Mouse (Mus musculus) liver, embryonic 13.5 days (tissue): ENCODE measurements around the gene Fbxl15. TPM values are rescaled to one million over a fixed set of nuclear protein-coding genes. Genes with fewer than 3 reads are reported as not detected.

ENCODE experiments used
- ATAC-seq: fragments of 200-750 bp; cut with Nextera tagmentation; 2 replicates; pipeline ENCODE4 v1.8.0; 2017; ENCODE audit warnings: low read depth, mild to moderate bottlenecking, moderate number of reproducible peaks, moderate library complexity
- DNase-seq: peaks from one replicate; pipeline ENCODE4 v3.0.0; 2022
- H3K27ac ChIP-seq: fragments of 300-500 bp; sonication (generic); 2 replicates; pipeline ENCODE4 v1.5.1; 2015; ENCODE audit warnings: moderate library complexity, mild to moderate bottlenecking, inconsistent platforms
- H3K27me3 ChIP-seq: fragments of 300-500 bp; sonication (generic); 2 replicates; pipeline ENCODE4 v1.6.1; 2015; ENCODE audit warnings: mild to moderate bottlenecking, inconsistent platforms
- H3K36me3 ChIP-seq: fragments of 300-500 bp; sonication (generic); 2 replicates; pipeline ENCODE4 v1.6.1; 2015; ENCODE audit warnings: mild to moderate bottlenecking, inconsistent platforms
- H3K4me1 ChIP-seq: fragments of 300-500 bp; sonication (generic); replicated peaks from 2 replicates; pipeline ENCODE4 v1.6.1; 2015; ENCODE audit warnings: inconsistent platforms
- H3K4me2 ChIP-seq: fragments of 300-500 bp; sonication (generic); 2 replicates; pipeline ENCODE4 v1.6.1; 2015; ENCODE audit warnings: inconsistent platforms, mild to moderate bottlenecking, moderate library complexity
- H3K4me3 ChIP-seq: fragments of 300-500 bp; sonication (generic); replicated peaks from 2 replicates; pipeline ENCODE4 v1.5.1; 2015; ENCODE audit warnings: mild to moderate bottlenecking, inconsistent platforms
- H3K9ac ChIP-seq: fragments of 300-500 bp; sonication (generic); 2 replicates; pipeline ENCODE4 v1.6.1; 2015; ENCODE audit warnings: mild to moderate bottlenecking, inconsistent platforms
- H3K9me3 ChIP-seq: fragments of 300-500 bp; sonication (generic); replicated peaks from 2 replicates; pipeline ENCODE4 v1.6.1; 2016; ENCODE audit warnings: inconsistent platforms
- WGBS: fragments of 180-500 bp; shearing (Covaris S2); methylation state at CpG from one replicate; pipeline ENCODE4 v1.1.7; 2015; ENCODE audit not compliant: insufficient replicate concordance; 5-methylcytosine and 5-hydroxymethylcytosine counted together
- polyA plus RNA-seq: library from polyadenylated mRNA; unstranded; fragments of >200 nt; fragmentation: Nextera tagmentation; extraction: Ambion mirVana; gene quantifications from 2 replicates; pipeline ENCODE4 v1.2.1, GENCODE M21; 2015

Gene Fbxl15
- polyA plus RNA-seq, 1 experiment from 2014 or later, result 11.2 TPM

- no peak for DNase-seq
- peak overlapping the region; percentile 83 for H3K4me3 ChIP-seq
- no peak overlapping the region for H3K27ac ChIP-seq
Measured at GRCm38 (mm10) chr19:46303251-46304215, 24.5 kb upstream of the Fbxl15 start.

GRCm38 (mm10) chr19:46304216-46304841 is 23.7 kb upstream of the Fbxl15 start, which contains the start of gene Nfkb2:
TSS of gene Nfkb2 (plus strand) at chr19:46304320.
- H3K4me2 ChIP-seq, result peak within 1 kb of the TSS; percentile 98
- H3K4me3 ChIP-seq, result peak within 1 kb of the TSS; percentile 83
- H3K27ac ChIP-seq, result peak within 1 kb of the TSS; percentile 88
- peaks cover 27% of the 10 kb centered on the region; the same call in 1 of the 2 replicates for H3K27me3 ChIP-seq
- DNase-seq (peak; percentile 91), ATAC-seq (peak; percentile 91)
- H3K4me1 ChIP-seq, result peaks cover 46% of the 10 kb centered on the region
- under 1% methylated on average over 39 of the region's 39 CpGs for WGBS
- H3K36me3 ChIP-seq, result peaks cover 8% of the 10 kb centered on the region
- H3K9ac ChIP-seq, result peak within 1 kb of the TSS; percentile 84
- no peaks in the 10 kb centered on the region for H3K9me3 ChIP-seq

More at GRCm38 (mm10) chr19:46303251-46304215, 24.5 kb upstream of the Fbxl15 start:
- Histone ChIP-seq H3K4me1 (peaks cover 38% of the 10 kb centered on the region), H3K36me3 (peaks cover 8% of the 10 kb centered on the region), H3K4me2 (peak overlapping the region; percentile 98), H3K27me3 (peaks cover 24% of the 10 kb centered on the region; the same call in 1 of the 2 replicates), H3K9me3 (no peaks in the 10 kb centered on the region), H3K9ac (peak overlapping the region; percentile 84)
- 48% methylated on average over 18 of the region's 18 CpGs for WGBS
- ATAC-seq, result no peak

DNA sequence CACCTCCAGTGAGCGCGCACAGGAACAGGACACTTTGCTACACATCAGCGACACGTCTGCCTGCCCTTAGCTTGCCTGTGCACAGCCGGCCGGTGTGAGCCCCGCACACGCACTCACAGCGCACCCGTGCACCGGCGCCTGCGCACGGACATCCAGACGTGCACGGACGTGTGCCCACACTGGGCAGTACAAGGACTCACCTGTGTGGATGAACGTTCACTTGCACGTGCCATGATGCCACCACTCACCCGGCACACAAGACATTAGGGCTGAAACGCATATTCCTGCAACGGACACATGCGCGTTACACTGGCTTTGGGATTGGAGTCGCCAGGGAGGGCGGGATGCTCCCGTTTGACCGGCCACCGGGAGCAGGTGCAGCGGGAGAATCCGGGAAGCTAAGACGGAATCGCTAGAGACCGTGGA is 23.1 kb upstream of the Fbxl15 start:
- H3K27me3 ChIP-seq, result peaks cover 27% of the 10 kb centered on the region; the same call in 1 of the 2 replicates
- peaks cover 52% of the 10 kb centered on the region for H3K4me1 ChIP-seq
- peak overlapping the region; percentile 88 for H3K27ac ChIP-seq
- H3K4me2 ChIP-seq, result peak overlapping the region; percentile 98
- DNase-seq (no peak), ATAC-seq (peak; percentile 32)
- peaks cover 12% of the 10 kb centered on the region for H3K36me3 ChIP-seq
- H3K4me3 ChIP-seq, result peak overlapping the region; percentile 83
- H3K9me3 ChIP-seq, result no peaks in the 10 kb centered on the region
- H3K9ac ChIP-seq, result peak overlapping the region; percentile 84
- WGBS, result under 1% methylated on average over 34 of the region's 34 CpGs

- ATAC-seq (peak; percentile 71), DNase-seq (peak; percentile 83)
- H3K27me3 ChIP-seq, result peaks cover 25% of the 10 kb centered on the region; the same call in 1 of the 2 replicates
- peak overlapping the region; percentile 84 for H3K9ac ChIP-seq
- H3K36me3 ChIP-seq, result peaks cover 20% of the 10 kb centered on the region
- H3K4me2 ChIP-seq, result peak overlapping the region; percentile 98
- H3K9me3 ChIP-seq, result no peaks in the 10 kb centered on the region
- WGBS, result 2% methylated on average over 42 of the region's 43 CpGs
- peaks cover 53% of the 10 kb centered on the region for H3K4me1 ChIP-seq
- H3K27ac ChIP-seq, result peak overlapping the region; percentile 88
- peak overlapping the region; percentile 83 for H3K4me3 ChIP-seq
Measured at GRCm38 (mm10) chr19:46305432-46306267, 22.3 kb upstream of the Fbxl15 start.

GRCm38 (mm10) chr19:46306268-46306610 is 21.7 kb upstream of the Fbxl15 start:
- Histone ChIP-seq H3K36me3 (peaks cover 26% of the 10 kb centered on the region), H3K9me3 (no peaks in the 10 kb centered on the region), H3K4me1 (peaks cover 53% of the 10 kb centered on the region), H3K27me3 (peaks cover 28% of the 10 kb centered on the region; the same call in 1 of the 2 replicates), H3K27ac (peak overlapping the region; percentile 84), H3K4me3 (peak overlapping the region; percentile 83), H3K9ac (peak overlapping the region; percentile 84), H3K4me2 (peak overlapping the region; percentile 98)
- WGBS, result 63% methylated on average over 5 of the region's 5 CpGs
- DNase-seq (no peak), ATAC-seq (no peak)

DNA sequence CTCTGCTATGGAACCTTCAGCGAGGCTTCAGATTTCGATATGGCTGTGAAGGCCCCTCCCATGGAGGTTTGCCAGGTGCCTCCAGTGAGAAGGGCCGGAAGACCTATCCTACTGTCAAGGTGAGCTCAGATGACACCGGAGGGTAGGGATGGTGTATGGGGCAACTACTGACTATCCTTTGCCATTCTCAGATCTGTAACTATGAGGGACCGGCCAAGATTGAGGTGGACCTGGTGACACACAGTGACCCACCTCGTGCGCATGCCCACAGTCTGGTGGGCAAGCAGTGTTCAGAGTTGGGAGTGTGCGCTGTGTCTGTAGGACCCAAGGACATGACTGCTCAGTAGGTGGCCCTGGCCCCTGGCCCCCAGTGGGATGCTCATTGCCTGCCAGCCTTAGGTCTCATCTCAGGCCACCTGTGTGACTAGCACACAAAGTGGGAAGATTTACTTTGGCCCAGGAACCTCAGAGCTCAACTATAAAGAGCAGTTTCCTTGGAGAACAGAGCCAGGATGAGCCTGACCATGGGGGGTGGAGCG is 21.2 kb upstream of the Fbxl15 start:
- Histone ChIP-seq H3K4me2 (peak overlapping the region; percentile 2; the same call in 1 of the 2 replicates), H3K9ac (no peak overlapping the region), H3K9me3 (no peaks in the 10 kb centered on the region), H3K4me1 (peaks cover 54% of the 10 kb centered on the region), H3K36me3 (peaks cover 31% of the 10 kb centered on the region), H3K4me3 (no peak overlapping the region), H3K27me3 (peaks cover 24% of the 10 kb centered on the region; the same call in 1 of the 2 replicates), H3K27ac (no peak overlapping the region)
- ATAC-seq, result no peak
- 85% methylated on average over 9 of the region's 9 CpGs for WGBS
- DNase-seq, result no peak

DNA sequence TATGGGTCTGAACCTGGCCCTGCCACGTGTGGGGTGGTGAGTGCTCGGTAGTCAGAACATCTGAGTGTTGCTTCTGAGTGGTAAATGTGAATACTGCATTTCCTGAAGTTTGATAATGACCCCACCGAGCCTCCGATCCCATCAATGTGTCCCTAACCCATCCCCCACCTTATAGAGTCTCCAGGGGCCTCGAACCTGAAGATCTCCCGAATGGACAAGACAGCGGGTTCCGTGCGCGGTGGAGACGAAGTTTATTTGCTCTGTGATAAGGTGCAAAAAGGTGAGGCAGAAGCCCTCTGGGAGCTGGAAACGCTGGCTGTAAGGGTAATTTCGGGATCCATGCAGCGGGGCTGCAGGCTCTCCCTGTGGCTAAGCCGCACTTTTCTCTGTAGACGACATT is 20.2 kb upstream of the Fbxl15 start:
- WGBS, result 84% methylated on average over 16 of the region's 16 CpGs
- Histone ChIP-seq H3K27me3 (peaks cover 22% of the 10 kb centered on the region; the same call in 1 of the 2 replicates), H3K4me2 (no peak overlapping the region), H3K9me3 (no peaks in the 10 kb centered on the region), H3K9ac (no peak overlapping the region), H3K27ac (no peak overlapping the region), H3K36me3 (peaks cover 40% of the 10 kb centered on the region), H3K4me1 (peaks cover 63% of the 10 kb centered on the region), H3K4me3 (no peak overlapping the region)
- ATAC-seq (no peak), DNase-seq (no peak)

- 67% methylated on average over 16 of the region's 16 CpGs for WGBS
- Histone ChIP-seq H3K27me3 (peaks cover 27% of the 10 kb centered on the region; the same call in 1 of the 2 replicates), H3K4me2 (peak overlapping the region; percentile 90), H3K4me3 (peak overlapping the region; percentile 56; the same call in 1 of the 2 replicates), H3K9ac (peak overlapping the region; percentile 74; the same call in 1 of the 2 replicates), H3K4me1 (peaks cover 68% of the 10 kb centered on the region), H3K27ac (no peak overlapping the region), H3K36me3 (peaks cover 41% of the 10 kb centered on the region), H3K9me3 (no peaks in the 10 kb centered on the region)
- no peak for DNase-seq
- no peak for ATAC-seq
Measured at GRCm38 (mm10) chr19:46308303-46308702, 19.7 kb upstream of the Fbxl15 start.

GRCm38 (mm10) chr19:46308706-46309435 is 19.1 kb upstream of the Fbxl15 start:
- ATAC-seq, result no peak
- Histone ChIP-seq H3K9ac (peak overlapping the region; percentile 74), H3K27me3 (peaks cover 33% of the 10 kb centered on the region)

More at GRCm38 (mm10) chr19:46308706-46309435, 19.1 kb upstream of the Fbxl15 start:
- Histone ChIP-seq H3K36me3 (peaks cover 41% of the 10 kb centered on the region), H3K4me2 (peak overlapping the region; percentile 90), H3K27ac (no peak overlapping the region), H3K4me1 (peaks cover 69% of the 10 kb centered on the region), H3K4me3 (peak overlapping the region; percentile 56), H3K9me3 (no peaks in the 10 kb centered on the region)
- 1% methylated on average over 47 of the region's 47 CpGs for WGBS
- DNase-seq, result peak; percentile 74
